Mouse (Mus musculus): Measurements from ENCODE around the gene 6030468B19Rik. TPM values are rescaled to one million over a fixed set of nuclear protein-coding genes. Genes with fewer than 3 reads are reported as not detected.

6030468B19Rik gene
- total and polyA plus RNA-seq, 3 experiments: 2.7 to 5.1 TPM; not detected in 1

GRCm38 (mm10) chr11:117816389-117816996, 19.0 kb downstream of the 6030468B19Rik start:
- H3K79me2 ChIP-seq (ENCODE audit: control insufficient read depth, insufficient read depth, low read length, poor library complexity): peaks cover 16% of the 10 kb centered on the region
- no peaks in the 10 kb centered on the region for H3K9me3 ChIP-seq (replicated peaks; ENCODE audit: insufficient read depth, low read length)
- H3K27me3 ChIP-seq (ENCODE audit: control insufficient read depth in 1 of 2, insufficient read depth in 2 of 2, low read length in 2 of 2): no peaks in the 10 kb centered on the region
- TF ChIP-seq POLR2AphosphoS5 (IDR thresholded peaks at IDR 0.05; ENCODE audit: borderline replicate concordance, low read depth, low read length): no peak
- TF ChIP-seq SMC3 (IDR thresholded peaks at IDR 0.05; ENCODE audit: low read depth, low read length): no peak
- TF ChIP-seq MAFK (IDR thresholded peaks at IDR 0.05; ENCODE audit: borderline replicate concordance, low read depth, low read length): no peak
- TF ChIP-seq GABPA (IDR thresholded peaks at IDR 0.05; ENCODE audit: low read depth, low read length): no peak
- no peak for TF ChIP-seq USF1 (IDR thresholded peaks at IDR 0.05; ENCODE audit: low read depth, low read length)
- H3K36me3 ChIP-seq (ENCODE audit: control insufficient read depth in 1 of 2, insufficient read depth in 2 of 2, low read length in 2 of 2): peaks cover 0 to 7% of the 10 kb centered on the region in 2 experiments; a peak in 1 of 4 replicates
- no peak overlapping the region for H3K4me3 ChIP-seq (ENCODE audit: control insufficient read depth in 1 of 2, insufficient read depth in 1 of 2, low read depth in 2 of 2, low read length in 2 of 2)
- no peak overlapping the region for H3K9ac ChIP-seq (ENCODE audit: control insufficient read depth, low read depth, low read length, poor library complexity, severe bottlenecking)
- peaks cover 0 to 2% of the 10 kb centered on the region in 2 experiments; a peak in 2 of 4 replicates for H3K4me1 ChIP-seq (ENCODE audit: control insufficient read depth in 1 of 2, insufficient read depth in 2 of 2, low read length in 2 of 2)
- H3K27ac ChIP-seq (ENCODE audit: control insufficient read depth, low read depth, low read length): no peak overlapping the region
- DNase-seq (ENCODE audit: low read depth, low spot score): no peak

- Histone ChIP-seq H3K36me3 (ENCODE audit: control insufficient read depth in 1 of 2, insufficient read depth in 2 of 2, low read length in 2 of 2) (peaks cover 7 to 9% of the 10 kb centered on the region in 2 experiments; a peak in 2 of 4 replicates), H3K27me3 (ENCODE audit: control insufficient read depth in 1 of 2, insufficient read depth in 2 of 2, low read length in 2 of 2) (no peaks in the 10 kb centered on the region), H3K9ac (ENCODE audit: control insufficient read depth, low read depth, low read length, poor library complexity, severe bottlenecking) (no peak overlapping the region), H3K79me2 (ENCODE audit: control insufficient read depth, insufficient read depth, low read length, poor library complexity) (peaks cover 10% of the 10 kb centered on the region), H3K4me3 (ENCODE audit: control insufficient read depth in 1 of 2, insufficient read depth in 1 of 2, low read depth in 2 of 2, low read length in 2 of 2) (no peak overlapping the region), H3K9me3 (replicated peaks; ENCODE audit: insufficient read depth, low read length) (no peaks in the 10 kb centered on the region), H3K27ac (ENCODE audit: control insufficient read depth, low read depth, low read length) (no peak overlapping the region), H3K4me1 (ENCODE audit: control insufficient read depth in 1 of 2, insufficient read depth in 2 of 2, low read length in 2 of 2) (peaks cover under 1 to 7% of the 10 kb centered on the region in 2 experiments; a peak in 3 of 4 replicates)
- no peak for DNase-seq (ENCODE audit: low read depth, low spot score)
- TF ChIP-seq POLR2AphosphoS2 (IDR thresholded peaks at IDR 0.05; ENCODE audit: low read length): no peak; the same call in 1 of the 2 replicates
- TF ChIP-seq EP300 (IDR thresholded peaks at IDR 0.05; ENCODE audit: low read depth in 1 of 2, low read length in 2 of 2): no peak
- no peak for TF ChIP-seq SIN3A (IDR thresholded peaks at IDR 0.05; ENCODE audit: low read length)
- TF ChIP-seq MAFK (IDR thresholded peaks at IDR 0.05; ENCODE audit: borderline replicate concordance, low read depth, low read length): no peak
- TF ChIP-seq SMC3 (IDR thresholded peaks at IDR 0.05; ENCODE audit: low read depth, low read length): 0 out of 2 replicates have a peak, but pooled peaks have one; percentile 4
Observed at GRCm38 (mm10) chr11:117819095-117819494, 21.6 kb downstream of the 6030468B19Rik start.

- Histone ChIP-seq H3K4me1 (ENCODE audit: control insufficient read depth in 1 of 2, insufficient read depth in 2 of 2, low read length in 2 of 2) (peaks cover 3 to 12% of the 10 kb centered on the region in 2 experiments; a peak in 3 of 4 replicates), H3K9me3 (replicated peaks; ENCODE audit: insufficient read depth, low read length) (no peaks in the 10 kb centered on the region), H3K27me3 (ENCODE audit: control insufficient read depth in 1 of 2, insufficient read depth in 2 of 2, low read length in 2 of 2) (no peaks in the 10 kb centered on the region), H3K9ac (ENCODE audit: control insufficient read depth, low read depth, low read length, poor library complexity, severe bottlenecking) (no peak overlapping the region), H3K36me3 (ENCODE audit: control insufficient read depth in 1 of 2, insufficient read depth in 2 of 2, low read length in 2 of 2) (peaks cover 6 to 12% of the 10 kb centered on the region in 2 experiments; a peak in 2 of 4 replicates), H3K27ac (ENCODE audit: control insufficient read depth, low read depth, low read length) (no peak overlapping the region), H3K4me3 (ENCODE audit: control insufficient read depth in 1 of 2, insufficient read depth in 1 of 2, low read depth in 2 of 2, low read length in 2 of 2) (no peak overlapping the region), H3K79me2 (ENCODE audit: control insufficient read depth, insufficient read depth, low read length, poor library complexity) (peaks cover 19% of the 10 kb centered on the region)
- TF ChIP-seq GATA1 (IDR thresholded peaks at IDR 0.05; ENCODE audit: low read depth, low read length) (no peak), SIN3A (IDR thresholded peaks at IDR 0.05; ENCODE audit: low read length) (no peak), TAL1 (IDR thresholded peaks at IDR 0.05; ENCODE audit: low read length) (no peak), POLR2A (IDR thresholded peaks at IDR 0.05; ENCODE audit: control insufficient read depth in 1 of 2, insufficient read depth in 1 of 2, low read depth in 1 of 2, low read length in 2 of 2, poor library complexity in 1 of 2) (peak in 1 of 2 experiments; percentile 10; a peak in 1 of 4 replicates), ZMIZ1 (IDR thresholded peaks at IDR 0.05; ENCODE audit: low read depth, low read length) (0 out of 2 replicates have a peak, but pooled peaks have one; percentile 10), POLR2AphosphoS2 (IDR thresholded peaks at IDR 0.05; ENCODE audit: low read length) (no peak)
- DNase-seq (ENCODE audit: low read depth, low spot score): no peak
Observed at GRCm38 (mm10) chr11:117820173-117820572, 22.7 kb downstream of the 6030468B19Rik start.

Data from MEL (cell line).